Mouse (Mus musculus) B cell, adult 67 days (primary cell): ENCODE data around the gene Cav3. TPM values are rescaled to one million over a fixed set of nuclear protein-coding genes. Genes with fewer than 3 reads are reported as not detected.

Source experiments
- total RNA-seq, 2 experiments: library from RNA; stranded (reverse); gene quantifications; 4 replicates each; pipeline ENCODE4 v1.2.4; 2023

Cav3 gene
- not detected for total RNA-seq

GRCm38 (mm10) chr6:112459341-112459749, at the start of gene Cav3:
Gene Cav3, plus strand, starts transcription at chr6:112459505.

GRCm38 (mm10) chr6:112489910-112490559, 30.7 kb downstream of the Cav3 start, which contains the start of gene Oxtr:
Gene Oxtr, minus strand, starts transcription at chr6:112489943.

Other genes starting within 250 kb of the Cav3 start
- gene Lmcd1, start 185.7 kb upstream of the Cav3 start, total RNA-seq: 1 to 10 TPM in 1 of 2 experiments, not detected in 1; 1.1 TPM
- gene Ssu2, start 71.5 kb upstream of the Cav3 start, total RNA-seq: not detected
- gene Oxtr, start 30.4 kb downstream of the Cav3 start, total RNA-seq: not detected
- 10 to 100 TPM; 15.8 to 15.9 TPM for gene Rad18, start 237.2 kb downstream of the Cav3 start, total RNA-seq